Mouse (Mus musculus): Measurements from ENCODE around the gene P2rx3.
A peak's percentile ranks its signal among the peaks of the same experiment; 100 is the strongest.

Gene P2rx3

DNA sequence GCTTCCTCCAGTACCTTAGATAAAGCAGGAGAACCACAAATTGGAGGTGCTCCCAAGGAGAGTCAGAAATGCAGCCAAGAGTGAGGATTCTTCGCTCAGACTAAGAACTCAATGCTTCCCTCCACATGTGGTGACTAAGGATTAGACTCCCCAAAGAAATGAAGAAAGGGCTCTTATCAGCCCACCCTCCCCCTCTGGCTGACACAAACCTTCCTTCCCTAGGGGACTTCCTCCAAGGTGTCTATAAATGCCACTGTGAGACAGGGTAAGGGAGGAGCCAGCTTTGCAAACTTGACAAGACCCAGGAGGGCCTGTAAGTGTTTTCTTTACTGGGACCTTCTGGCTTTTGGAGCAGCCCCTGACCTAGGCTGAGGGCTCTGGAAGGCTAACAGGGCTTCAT, 57.1 kb downstream of the P2rx3 start, which contains the start of gene Prg2:
Gene Prg2 (plus strand): TSS at position 274 of the 400 bp plus-strand sequence.
- no peak for DNase-seq (ENCODE audit: low spot score in 2 of 2)

- no peak for DNase-seq (ENCODE audit: low spot score in 2 of 2)
These were observed 61.7 kb downstream of the P2rx3 start for GRCm38 (mm10) chr2:84975580-84975979.

DNA sequence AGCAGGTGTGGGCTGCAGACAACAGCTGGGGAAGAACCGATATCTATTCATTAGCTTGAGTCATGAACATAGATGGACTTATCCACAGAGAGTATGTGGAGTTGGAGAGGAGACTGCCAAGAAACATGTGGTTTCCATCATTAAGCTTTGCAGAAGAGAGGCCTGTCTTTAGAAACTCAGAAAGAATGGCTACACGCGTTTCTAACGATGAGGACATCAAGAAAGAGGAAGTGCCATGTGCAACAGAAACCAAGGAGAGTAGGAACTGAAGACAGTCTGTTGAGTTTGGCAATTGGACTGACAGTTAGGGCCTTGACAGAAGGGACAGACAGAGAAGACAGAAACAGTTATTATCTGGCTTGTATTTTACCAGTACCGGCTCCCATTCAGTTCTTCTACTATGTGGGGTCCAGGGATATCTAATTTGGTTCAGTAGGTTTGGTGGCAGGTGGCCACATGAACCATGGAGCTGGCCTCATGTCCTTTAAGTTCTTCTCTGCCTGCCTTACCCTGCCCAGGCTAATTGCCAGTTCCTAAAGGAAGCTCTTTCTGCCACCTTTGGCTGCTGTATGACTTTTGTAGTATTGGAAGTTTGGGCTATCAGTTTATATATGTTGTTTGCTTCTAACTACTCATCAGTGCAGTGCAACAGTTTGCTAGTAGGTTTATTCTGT, 69.8 kb downstream of the P2rx3 start:
- DNase-seq (ENCODE audit: low spot score in 2 of 2), result no peak

GRCm38 (mm10) chr2:84964111-84964801, 73.0 kb downstream of the P2rx3 start:
- DNase-seq (ENCODE audit: low spot score in 2 of 2), result no peak

- DNase-seq (ENCODE audit: low spot score in 2 of 2), result no peak
These were observed 74.3 kb downstream of the P2rx3 start for GRCm38 (mm10) chr2:84962906-84963507.

GRCm38 (mm10) chr2:84961901-84962300, 75.4 kb downstream of the P2rx3 start:
- no peak for DNase-seq (ENCODE audit: low spot score in 2 of 2)

DNA sequence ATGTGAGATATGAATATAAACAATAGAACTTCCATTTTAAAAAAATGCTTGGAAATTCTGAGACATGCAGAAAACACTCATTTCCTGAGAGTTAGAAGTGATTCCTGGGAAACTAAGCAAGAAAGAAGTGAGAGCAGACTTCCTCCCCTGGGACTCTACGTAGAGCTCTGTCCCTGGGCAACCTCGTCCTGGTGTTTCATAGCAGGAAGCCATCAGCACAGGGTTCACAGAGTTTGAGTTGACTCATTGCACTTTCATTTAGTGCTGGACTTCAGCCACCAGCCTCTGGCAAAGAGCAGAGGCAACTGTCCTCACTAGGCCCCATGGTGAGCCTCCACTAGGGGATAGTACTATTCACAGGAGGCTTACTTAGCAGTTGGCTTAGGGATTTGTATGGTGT, 76.0 kb downstream of the P2rx3 start:
- DNase-seq (ENCODE audit: low spot score in 2 of 2), result no peak

DNA sequence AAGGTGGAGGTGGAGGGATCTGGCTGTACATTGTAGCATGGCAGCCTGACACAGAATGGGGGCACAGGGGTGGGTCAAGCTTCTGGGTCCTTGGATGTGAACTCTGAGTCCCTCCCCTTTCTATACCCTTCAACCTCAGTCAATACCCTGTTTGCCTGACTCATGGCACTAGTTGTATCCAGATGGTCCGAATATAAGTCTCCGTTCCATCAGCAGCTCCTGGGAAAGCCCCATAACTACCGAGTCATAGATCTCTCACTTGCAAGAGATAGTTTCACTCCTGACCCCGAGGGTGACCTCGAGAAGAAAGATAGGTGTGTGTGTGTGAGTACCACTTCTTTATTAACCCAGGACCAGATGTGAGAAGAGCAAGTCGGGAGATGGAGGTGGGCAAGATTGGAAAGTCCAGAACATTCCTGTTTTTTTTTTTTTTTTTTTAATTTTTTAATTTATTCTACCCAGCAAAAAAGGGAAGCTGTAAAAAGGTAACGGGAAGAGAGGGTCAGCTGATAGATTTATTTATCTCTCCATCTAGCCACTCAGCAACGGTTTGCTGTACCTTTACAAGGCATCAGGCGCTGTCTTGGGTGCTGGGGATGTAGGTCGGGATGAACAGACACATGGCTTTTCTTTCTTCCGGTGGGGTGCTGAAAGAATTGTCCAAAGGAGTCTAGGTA, 78.5 kb downstream of the P2rx3 start:
- no peak for DNase-seq (ENCODE audit: low spot score in 2 of 2)

DNA sequence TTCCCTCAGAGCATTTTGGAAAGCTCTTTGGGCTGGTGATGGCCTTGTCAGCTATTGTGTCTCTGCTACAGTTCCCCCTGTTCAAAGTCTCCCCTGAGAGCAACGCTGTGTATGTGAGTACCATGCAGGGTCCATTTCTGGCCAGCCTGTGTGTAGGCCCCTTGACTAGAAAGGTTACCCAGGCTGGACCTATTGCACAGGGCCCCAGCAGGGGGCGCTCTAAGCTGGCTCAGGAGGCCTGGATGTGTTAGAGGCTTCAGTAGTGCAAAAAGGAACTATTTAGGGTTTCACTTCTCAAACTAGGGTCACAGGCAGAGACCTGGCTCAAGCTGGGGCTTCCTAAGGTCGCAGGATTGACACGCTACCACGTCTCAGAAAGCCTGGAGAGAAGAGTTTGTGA, 81.0 kb downstream of the P2rx3 start:
- peak; percentile 17 to 33 for DNase-seq (ENCODE audit: low spot score in 2 of 2)

DNA sequence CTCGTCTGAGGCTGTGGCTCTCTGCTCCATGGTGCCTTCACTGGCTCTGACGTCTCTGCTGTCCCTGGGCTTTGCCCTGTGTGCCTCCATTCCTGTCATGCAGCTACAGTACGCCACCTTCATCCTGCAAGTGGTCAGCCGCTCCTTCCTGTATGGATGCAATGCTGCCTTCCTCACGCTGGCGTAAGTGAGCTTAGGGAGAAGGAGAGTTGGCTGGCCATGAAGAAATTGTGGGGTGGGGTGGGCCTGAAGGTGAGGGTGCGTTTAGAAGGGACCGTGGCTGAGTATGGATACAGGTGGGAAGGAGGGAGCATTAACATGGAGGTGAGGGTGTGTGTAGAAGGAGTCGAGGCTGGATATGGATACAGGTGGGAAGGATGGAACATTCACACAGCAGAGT, 81.8 kb downstream of the P2rx3 start:
- no peak for DNase-seq (ENCODE audit: low spot score in 2 of 2)

DNA sequence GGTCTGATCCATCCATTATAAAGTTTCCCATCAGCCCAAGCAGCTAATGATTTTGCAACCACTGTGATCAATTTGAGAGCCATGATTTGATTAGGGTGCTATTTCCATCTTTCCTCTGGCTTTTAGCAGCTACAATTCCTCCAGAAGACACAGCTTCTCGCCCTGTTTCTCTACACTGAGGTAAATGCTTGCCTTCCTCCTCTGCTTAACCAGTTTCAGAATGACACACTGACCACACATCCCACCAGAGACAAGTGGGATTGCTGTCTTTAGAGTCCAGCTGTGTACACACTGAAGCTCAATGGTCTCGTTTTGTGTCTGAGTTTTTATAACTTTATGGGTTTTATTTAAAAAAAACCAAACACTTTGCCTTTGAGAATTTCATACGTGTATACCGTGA, 84.6 kb downstream of the P2rx3 start:
- DNase-seq (ENCODE audit: low spot score in 2 of 2), result no peak

- DNase-seq (ENCODE audit: low spot score in 2 of 2), result no peak
These were observed 85.0 kb downstream of the P2rx3 start for GRCm38 (mm10) chr2:84952251-84952650.

GRCm38 (mm10) chr2:84951027-84951426, 86.2 kb downstream of the P2rx3 start:
- no peak for DNase-seq (ENCODE audit: low spot score in 2 of 2)

GRCm38 (mm10) chr2:84948721-84949120, 88.5 kb downstream of the P2rx3 start:
- no peak for DNase-seq (ENCODE audit: low spot score in 2 of 2)
